Mouse (Mus musculus) E14TG2a.4 (cell line): Measurements from ENCODE around the gene Raf1.

Experiments
- CTCF ChIP-seq: conservative IDR thresholded peaks from 2 replicates; pipeline ENCODE4 v1.5.1; 2014; ENCODE audit warnings: low read length
- NANOG ChIP-seq: IDR thresholded peaks from 2 replicates; pipeline ENCODE4 v1.6.1; 2014; ENCODE audit warnings: borderline replicate concordance, low read length, mixed read lengths
- POU5F1 ChIP-seq: IDR thresholded peaks from 2 replicates; pipeline ENCODE4 v1.6.1; 2014; ENCODE audit warnings: low read length, borderline replicate concordance

DNA sequence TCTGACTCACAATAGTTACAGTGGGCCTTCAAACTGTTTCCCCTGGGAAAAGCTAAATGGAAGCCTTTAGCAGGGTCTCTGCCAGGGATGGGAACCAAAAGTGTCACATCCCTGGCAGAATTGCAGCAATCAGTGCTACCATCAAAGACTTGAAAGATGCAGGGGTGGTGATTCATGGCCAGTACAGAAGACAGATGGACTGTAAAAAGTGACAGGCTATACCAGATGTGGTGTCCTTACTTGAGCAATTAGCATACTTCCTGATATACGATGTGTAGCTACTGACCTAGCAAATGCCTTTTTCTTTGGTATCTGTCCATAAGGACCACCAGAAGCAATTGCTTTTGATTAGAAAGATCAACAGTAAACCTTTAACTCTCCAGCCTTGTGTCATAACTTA is 55.5 kb downstream of the Raf1 start:
- no peak for TF ChIP-seq CTCF
- TF ChIP-seq NANOG: no peak
- no peak for TF ChIP-seq POU5F1
